In the genomic region with DNA sequence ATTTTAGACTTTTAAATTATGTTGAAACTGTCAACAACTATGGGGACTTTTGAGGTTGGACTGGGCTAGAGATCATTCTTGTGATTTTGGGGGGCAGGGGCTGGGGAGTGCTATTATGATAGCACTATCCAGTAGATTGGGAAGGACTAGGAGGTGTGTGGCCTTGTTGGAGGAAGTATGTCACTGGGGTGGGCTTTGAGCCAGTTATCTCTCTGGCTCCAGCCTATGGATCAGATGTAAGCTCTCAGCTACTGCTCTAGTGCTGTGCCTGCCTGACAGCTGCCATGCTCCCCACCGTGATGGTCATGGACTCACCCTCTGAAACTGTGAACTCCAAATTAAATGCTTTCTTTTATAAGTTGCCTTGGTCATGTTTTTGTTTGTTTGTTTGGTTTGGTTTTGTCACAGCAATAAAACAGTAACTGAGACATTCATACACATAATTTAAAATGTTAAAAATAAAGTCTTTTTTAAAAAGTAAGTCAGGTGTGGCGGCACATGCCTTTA, we compare ENCODE assay signal across 24 mouse cellular contexts. TPM values are rescaled to one million over a fixed set of nuclear protein-coding genes. Genes with fewer than 3 reads are reported as not detected.
DNase-seq lines count a peak whose midpoint lies in the region; ATAC-seq and TF ChIP-seq lines count a peak whose summit lies in the region.
"Had no signal": no experiment of that assay in that cellular context is flagged by ENCODE, and none has a peak within 500 bp of the region (broad histone marks: within the 10 kb centered on the region; RNA-seq: fewer than 3 reads in every experiment).

No protein-coding gene starts in this region.

- DNase-seq in kidney, adult 2 months, result no peak
- peak; percentile 15 for DNase-seq in lung, postnatal 14 days
- no peak for DNase-seq in lung, postnatal 25 days (ENCODE audit: low spot score)
- no peak for DNase-seq in frontal cortex, adult 2 months (ENCODE audit: extremely low spot score in 1 of 2, low spot score in 1 of 2)
- DNase-seq in thymus, postnatal 4 days, result no peak
- DNase-seq: B cell, adult 2 months; cerebellum, adult 11-12 months; cerebellum, adult 9-10 months; cerebellum, postnatal 25 days; forebrain, postnatal 0 days; gastrocnemius, adult 2 months; gastrocnemius, postnatal 25 days had no signal

- H3K27me3 ChIP-seq in kidney, adult 2 months (replicated peaks; ENCODE audit: control insufficient read depth, insufficient read depth, low read length), result no peaks in the 10 kb centered on the region
- no peaks in the 10 kb centered on the region for H3K27me3 ChIP-seq in kidney, embryonic 15.5 days
- H3K27me3 ChIP-seq in intestine, postnatal 0 days (replicated peaks; ENCODE audit: control insufficient read depth, insufficient read depth, low read length), result no peaks in the 10 kb centered on the region
- H3K27me3 ChIP-seq: embryonic facial prominence, embryonic 13.5 days; forebrain, embryonic 13.5 days; heart, embryonic 12.5 days; Patski had no signal

- WGBS in kidney, adult 2 months, result 82% methylated on average over 2 of the region's 2 CpGs
- WGBS in kidney, embryonic 15.5 days, result 87% methylated on average over 2 of the region's 2 CpGs
- WGBS in intestine, postnatal 0 days, result 66% methylated on average over 2 of the region's 2 CpGs

- no peak overlapping the region for H3K4me2 ChIP-seq in kidney, embryonic 15.5 days
- H3K4me2 ChIP-seq in intestine, postnatal 0 days (replicated peaks; ENCODE audit: low read depth), result 0 out of 2 replicates have a peak overlapping the region, but pooled peaks have one; percentile 9
- H3K4me2 ChIP-seq: embryonic facial prominence, embryonic 13.5 days; forebrain, embryonic 13.5 days; heart, embryonic 12.5 days; hindbrain, embryonic 14.5 days had no signal

- no peak overlapping the region for H3K4me3 ChIP-seq in kidney, adult 2 months (ENCODE audit: insufficient read depth, low read depth, low read length)
- H3K4me3 ChIP-seq in kidney, embryonic 15.5 days (replicated peaks), result no peak overlapping the region
- no peak overlapping the region for H3K4me3 ChIP-seq in intestine, postnatal 0 days (ENCODE audit: low read depth, low read length)
- H3K4me3 ChIP-seq: embryonic facial prominence, embryonic 13.5 days; forebrain, embryonic 13.5 days; gastrocnemius, adult 2 months; heart, embryonic 12.5 days; hindbrain, embryonic 10.5 days had no signal

- no peaks in the 10 kb centered on the region for H3K36me3 ChIP-seq in kidney, adult 2 months (ENCODE audit: control insufficient read depth, insufficient read depth, low read length)
- no peaks in the 10 kb centered on the region for H3K36me3 ChIP-seq in kidney, embryonic 15.5 days
- no peaks in the 10 kb centered on the region for H3K36me3 ChIP-seq in intestine, postnatal 0 days (ENCODE audit: control insufficient read depth, insufficient read depth)
- H3K36me3 ChIP-seq: embryonic facial prominence, embryonic 13.5 days; heart, embryonic 12.5 days had no signal

- H3K27ac ChIP-seq in kidney, adult 2 months (ENCODE audit: insufficient read depth, low read depth, low read length), result peak overlapping the region; percentile 68
- H3K27ac ChIP-seq in kidney, embryonic 15.5 days, result no peak overlapping the region
- H3K27ac ChIP-seq in intestine, postnatal 0 days (ENCODE audit: low read depth, low read length), result peak overlapping the region; percentile 88
- H3K27ac ChIP-seq: embryonic facial prominence, embryonic 13.5 days; forebrain, embryonic 13.5 days; gastrocnemius, adult 2 months; hindbrain, embryonic 10.5 days; hindbrain, embryonic 14.5 days had no signal

- H3K9ac ChIP-seq in kidney, embryonic 15.5 days, result no peak overlapping the region
- 0 out of 2 replicates have a peak overlapping the region, but pooled peaks have one; percentile 37 for H3K9ac ChIP-seq in intestine, postnatal 0 days (ENCODE audit: low read depth, low read length)
- H3K9ac ChIP-seq: embryonic facial prominence, embryonic 13.5 days; forebrain, embryonic 13.5 days; forebrain, postnatal 0 days; heart, embryonic 12.5 days; hindbrain, embryonic 14.5 days had no signal

- no peak for ATAC-seq in kidney, embryonic 15.5 days (replicated peaks; ENCODE audit: low FRiP score)
- no peak for ATAC-seq in intestine, postnatal 0 days
- ATAC-seq: activated CD4-positive, CD25-positive, alpha-beta regulatory T cell, adult 4 months; CD4-positive, CD25-positive, alpha-beta regulatory T cell, adult 4 months; forebrain, embryonic 13.5 days; forebrain, postnatal 0 days; Patski had no signal

- peaks cover 13% of the 10 kb centered on the region; the same call in 1 of the 2 replicates for H3K4me1 ChIP-seq in kidney, adult 2 months (ENCODE audit: control insufficient read depth, insufficient read depth, low read length)
- H3K4me1 ChIP-seq in kidney, embryonic 15.5 days, result peaks cover 5% of the 10 kb centered on the region; the same call in 1 of the 2 replicates
- H3K4me1 ChIP-seq in intestine, postnatal 0 days (replicated peaks; ENCODE audit: control insufficient read depth, insufficient read depth, low read length), result no peaks in the 10 kb centered on the region
- H3K4me1 ChIP-seq: heart, embryonic 12.5 days had no signal

- TF ChIP-seq POLR2A in kidney, adult 2 months (IDR thresholded peaks at IDR 0.05; ENCODE audit: low read depth, low read length), result no peak

- no peaks in the 10 kb centered on the region for H3K9me3 ChIP-seq in kidney, embryonic 15.5 days (replicated peaks)
- H3K9me3 ChIP-seq in intestine, postnatal 0 days (ENCODE audit: control insufficient read depth), result no peaks in the 10 kb centered on the region
- H3K9me3 ChIP-seq: embryonic facial prominence, embryonic 13.5 days; forebrain, embryonic 13.5 days; heart, embryonic 12.5 days; hindbrain, embryonic 10.5 days had no signal

- no peak for TF ChIP-seq CTCF in kidney, adult 2 months (conservative IDR thresholded peaks at IDR 0.05; ENCODE audit: insufficient read depth, insufficient read length, low read depth, low read length)
- no peak for TF ChIP-seq CTCF in intestine, postnatal 0 days (IDR thresholded peaks at IDR 0.05; ENCODE audit: low read depth)

RNA-seq across cellular contexts. Expression of a gene that starts 5.1 kb away (rescaled TPM):
- 36.1 and 50.2 TPM in 2 replicates for polyA plus RNA-seq in kidney, adult 2 months (2012; rRNA removed)
- 16.4 and 17.6 TPM in 2 replicates for polyA plus RNA-seq in kidney, embryonic 15.5 days (2015; fragmentation: Nextera tagmentation; extraction: Ambion mirVana)
- polyA plus RNA-seq in intestine, postnatal 0 days (2015; fragmentation: Nextera tagmentation; extraction: Ambion mirVana), result 27.0 and 30.6 TPM in 2 replicates
- polyA plus RNA-seq in frontal cortex, adult 2 months (2012; rRNA removed), result 30.5 and 33.6 TPM in 2 replicates

RNA-seq across cellular contexts. Expression of a gene that starts 11.3 kb away (rescaled TPM):
- polyA plus RNA-seq in kidney, adult 2 months (2012; rRNA removed), result 488 and 540 TPM in 2 replicates
- polyA plus RNA-seq in kidney, embryonic 15.5 days (2015; fragmentation: Nextera tagmentation; extraction: Ambion mirVana), result 1,698 and 1,797 TPM in 2 replicates
- 391 and 435 TPM in 2 replicates for polyA plus RNA-seq in intestine, postnatal 0 days (2015; fragmentation: Nextera tagmentation; extraction: Ambion mirVana)
- polyA plus RNA-seq in frontal cortex, adult 2 months (2012; rRNA removed), result 1,157 and 1,186 TPM in 2 replicates

RNA-seq across cellular contexts. Expression of a gene that starts 24.7 kb away (rescaled TPM):
- polyA plus RNA-seq in kidney, adult 2 months (2012; rRNA removed), result 1.2 and 1.5 TPM in 2 replicates
- polyA plus RNA-seq in kidney, embryonic 15.5 days (2015; fragmentation: Nextera tagmentation; extraction: Ambion mirVana), result 1.4 and 2.0 TPM in 2 replicates
- polyA plus RNA-seq in intestine, postnatal 0 days (2015; fragmentation: Nextera tagmentation; extraction: Ambion mirVana), result 0.88 and 0.93 TPM in 2 replicates
- polyA plus RNA-seq in frontal cortex, adult 2 months (2012; rRNA removed), result 0.44 and 0.80 TPM in 2 replicates
- polyA plus RNA-seq: CD4-positive, CD25-positive, alpha-beta regulatory T cell, adult 4 months; G1E; Patski had no signal

RNA-seq across cellular contexts. Expression of a gene that starts 28.7 kb away (rescaled TPM):
- 6.4 and 7.1 TPM in 2 replicates for polyA plus RNA-seq in kidney, adult 2 months (2012; rRNA removed)
- 20.0 and 20.5 TPM in 2 replicates for polyA plus RNA-seq in kidney, embryonic 15.5 days (2015; fragmentation: Nextera tagmentation; extraction: Ambion mirVana)
- 9.4 and 9.7 TPM in 2 replicates for polyA plus RNA-seq in intestine, postnatal 0 days (2015; fragmentation: Nextera tagmentation; extraction: Ambion mirVana)
- polyA plus RNA-seq in frontal cortex, adult 2 months (2012; rRNA removed), result 17.6 and 19.2 TPM in 2 replicates

RNA-seq across cellular contexts. Expression of a gene that starts 30.3 kb away (rescaled TPM):
- polyA plus RNA-seq in kidney, adult 2 months (2012; rRNA removed), result 12.0 TPM in 1 of 2 replicates, not detected in the other
- not detected in 2 replicates for polyA plus RNA-seq in kidney, embryonic 15.5 days (2015; fragmentation: Nextera tagmentation; extraction: Ambion mirVana)
- not detected in 2 replicates for polyA plus RNA-seq in intestine, postnatal 0 days (2015; fragmentation: Nextera tagmentation; extraction: Ambion mirVana)
- 0.17 and 3.5 TPM in 2 replicates for polyA plus RNA-seq in frontal cortex, adult 2 months (2012; rRNA removed)
- polyA plus RNA-seq: activated CD4-positive, CD25-positive, alpha-beta regulatory T cell, adult 4 months; CD4-positive, CD25-positive, alpha-beta regulatory T cell, adult 4 months; embryonic facial prominence, embryonic 13.5 days; forebrain, embryonic 13.5 days; forebrain, postnatal 0 days; G1E; heart, embryonic 12.5 days; heart, embryonic 16.5 days; hindbrain, embryonic 10.5 days; hindbrain, embryonic 14.5 days; Patski had no signal
